Mouse (Mus musculus): ENCODE measurements around the gene Urad. TPM values are rescaled to one million over a fixed set of nuclear protein-coding genes. Genes with fewer than 3 reads are reported as not detected.

Urad gene
- polyA plus RNA-seq, 1 experiment from 2014 or later = not detected

- ATAC-seq (ENCODE audit: low FRiP score) = no peak
- Histone ChIP-seq H3K9me3 (no peaks in the 10 kb centered on the region), H3K27ac (no peak overlapping the region), H3K4me1 (no peaks in the 10 kb centered on the region), H3K36me3 (replicated peaks) (no peaks in the 10 kb centered on the region), H3K4me3 (replicated peaks) (no peak overlapping the region), H3K27me3 (peaks cover 79% of the 10 kb centered on the region), H3K9ac (no peak overlapping the region), H3K4me2 (no peak overlapping the region)
- WGBS = 43% methylated on average over 16 of the region's 16 CpGs
Observed at GRCm38 (mm10) chr5:147291764-147292505, 30.3 kb downstream of the Urad start.

DNA sequence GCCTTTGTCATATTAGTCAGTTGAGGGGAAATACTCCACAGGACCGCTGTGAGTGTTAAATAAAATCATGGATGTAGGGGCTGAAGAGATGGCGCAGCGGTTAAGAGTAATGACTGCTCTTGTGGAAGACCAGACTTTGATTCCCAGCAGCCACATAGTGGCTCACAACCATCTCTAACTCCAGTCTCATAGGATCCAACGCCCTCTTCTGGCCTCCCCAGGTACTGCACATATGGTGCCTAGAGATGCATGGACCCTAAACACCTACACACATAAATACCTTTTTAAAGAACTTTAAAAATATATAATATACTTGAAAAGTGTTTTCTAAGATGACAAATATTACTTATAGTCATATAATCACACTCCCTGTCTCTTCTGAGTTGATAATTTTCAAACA, 37.9 kb downstream of the Urad start:
- Histone ChIP-seq H3K4me1 (no peaks in the 10 kb centered on the region), H3K4me3 (replicated peaks) (no peak overlapping the region), H3K9me3 (no peaks in the 10 kb centered on the region), H3K27me3 (peaks cover 74% of the 10 kb centered on the region), H3K9ac (no peak overlapping the region), H3K27ac (no peak overlapping the region), H3K4me2 (no peak overlapping the region), H3K36me3 (replicated peaks) (no peaks in the 10 kb centered on the region)
- WGBS = 73% methylated on average over 4 of the region's 4 CpGs
- no peak for ATAC-seq (ENCODE audit: low FRiP score)

GRCm38 (mm10) chr5:147277547-147277925, 44.7 kb downstream of the Urad start:
- H3K4me2 ChIP-seq = no peak overlapping the region
- ATAC-seq (ENCODE audit: low FRiP score) = no peak
- no peak overlapping the region for H3K9ac ChIP-seq
- peaks cover 98% of the 10 kb centered on the region for H3K27me3 ChIP-seq
- no peaks in the 10 kb centered on the region for H3K36me3 ChIP-seq (replicated peaks)
- no peak overlapping the region for H3K4me3 ChIP-seq (replicated peaks)
- WGBS = under 1% methylated on average over 13 of the region's 13 CpGs
- no peaks in the 10 kb centered on the region for H3K9me3 ChIP-seq
- H3K4me1 ChIP-seq = no peaks in the 10 kb centered on the region
- H3K27ac ChIP-seq = no peak overlapping the region

GRCm38 (mm10) chr5:147276701-147277546, 45.3 kb downstream of the Urad start:
- 1% methylated on average over 18 of the region's 18 CpGs for WGBS
- H3K9ac ChIP-seq = no peak overlapping the region
- no peak overlapping the region for H3K4me3 ChIP-seq (replicated peaks)
- no peaks in the 10 kb centered on the region for H3K36me3 ChIP-seq (replicated peaks)
- peaks cover 98% of the 10 kb centered on the region for H3K27me3 ChIP-seq
- no peak overlapping the region for H3K27ac ChIP-seq
- ATAC-seq (ENCODE audit: low FRiP score) = no peak
- H3K4me2 ChIP-seq = no peak overlapping the region
- H3K9me3 ChIP-seq = no peaks in the 10 kb centered on the region
- H3K4me1 ChIP-seq = no peaks in the 10 kb centered on the region

DNA sequence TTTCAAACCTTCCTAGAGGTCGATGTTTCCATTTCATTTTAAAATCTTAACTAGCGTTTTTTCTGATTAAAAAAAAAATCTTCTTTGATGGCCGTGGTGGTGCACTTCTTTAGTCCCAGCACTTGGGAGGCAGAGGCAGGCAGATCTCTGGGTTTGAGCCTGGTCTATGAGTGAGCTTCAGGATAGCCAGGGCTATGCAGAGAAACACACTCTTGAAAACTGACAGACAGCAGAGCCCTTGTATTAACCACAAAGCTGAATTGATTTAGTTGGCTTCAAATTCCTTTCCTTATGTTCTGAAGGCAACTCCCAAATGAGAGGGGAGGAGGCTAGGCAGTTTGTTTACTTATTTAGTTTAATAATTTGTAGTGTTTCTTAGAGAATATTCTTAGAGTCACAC, 46.5 kb downstream of the Urad start:
- no peak overlapping the region for H3K9ac ChIP-seq
- H3K4me1 ChIP-seq = no peaks in the 10 kb centered on the region
- H3K4me3 ChIP-seq (replicated peaks) = no peak overlapping the region
- 13% methylated on average over 3 of the region's 3 CpGs for WGBS
- H3K4me2 ChIP-seq = no peak overlapping the region
- H3K27me3 ChIP-seq = peaks cover 98% of the 10 kb centered on the region
- ATAC-seq (ENCODE audit: low FRiP score) = no peak
- H3K27ac ChIP-seq = no peak overlapping the region
- H3K36me3 ChIP-seq (replicated peaks) = no peaks in the 10 kb centered on the region
- no peaks in the 10 kb centered on the region for H3K9me3 ChIP-seq

GRCm38 (mm10) chr5:147274174-147275141, 47.8 kb downstream of the Urad start:
- Histone ChIP-seq H3K27ac (no peak overlapping the region), H3K4me3 (replicated peaks) (no peak overlapping the region), H3K4me1 (peaks cover 5% of the 10 kb centered on the region; the same call in 1 of the 2 replicates), H3K9ac (no peak overlapping the region), H3K4me2 (no peak overlapping the region), H3K9me3 (no peaks in the 10 kb centered on the region), H3K36me3 (replicated peaks) (no peaks in the 10 kb centered on the region), H3K27me3 (peaks cover 98% of the 10 kb centered on the region)
- WGBS = 1% methylated on average over 48 of the region's 48 CpGs
- ATAC-seq (ENCODE audit: low FRiP score) = no peak

- Histone ChIP-seq H3K9ac (no peak overlapping the region), H3K27me3 (peaks cover 98% of the 10 kb centered on the region), H3K4me1 (peaks cover 5% of the 10 kb centered on the region; the same call in 1 of the 2 replicates), H3K9me3 (no peaks in the 10 kb centered on the region), H3K27ac (no peak overlapping the region), H3K36me3 (replicated peaks) (no peaks in the 10 kb centered on the region), H3K4me3 (replicated peaks) (no peak overlapping the region), H3K4me2 (no peak overlapping the region)
- 1% methylated on average over 10 of the region's 10 CpGs for WGBS
- no peak for ATAC-seq (ENCODE audit: low FRiP score)
Observed at GRCm38 (mm10) chr5:147272808-147273345, 49.4 kb downstream of the Urad start.

GRCm38 (mm10) chr5:147272046-147272807, 50.0 kb downstream of the Urad start:
- peaks cover 98% of the 10 kb centered on the region for H3K27me3 ChIP-seq

GRCm38 (mm10) chr5:147270673-147271655, 51.3 kb downstream of the Urad start:
- no peak for ATAC-seq (ENCODE audit: low FRiP score)
- under 1% methylated on average over 29 of the region's 29 CpGs for WGBS
- peaks cover 98% of the 10 kb centered on the region for H3K27me3 ChIP-seq
- peaks cover 5% of the 10 kb centered on the region; the same call in 1 of the 2 replicates for H3K4me1 ChIP-seq
- H3K27ac ChIP-seq = no peak overlapping the region
- H3K4me2 ChIP-seq = no peak overlapping the region
- no peak overlapping the region for H3K9ac ChIP-seq
- H3K9me3 ChIP-seq = no peaks in the 10 kb centered on the region
- H3K4me3 ChIP-seq (replicated peaks) = no peak overlapping the region
- no peaks in the 10 kb centered on the region for H3K36me3 ChIP-seq (replicated peaks)

More at GRCm38 (mm10) chr5:147272046-147272807, 50.0 kb downstream of the Urad start:
- H3K9me3 ChIP-seq = no peaks in the 10 kb centered on the region
- H3K27ac ChIP-seq = no peak overlapping the region
- no peak for ATAC-seq (ENCODE audit: low FRiP score)
- peaks cover 5% of the 10 kb centered on the region; the same call in 1 of the 2 replicates for H3K4me1 ChIP-seq
- H3K4me2 ChIP-seq = no peak overlapping the region
- no peak overlapping the region for H3K9ac ChIP-seq
- no peaks in the 10 kb centered on the region for H3K36me3 ChIP-seq (replicated peaks)
- 3% methylated on average over 12 of the region's 12 CpGs for WGBS
- H3K4me3 ChIP-seq (replicated peaks) = no peak overlapping the region

GRCm38 (mm10) chr5:147269926-147270672, 52.1 kb downstream of the Urad start, which contains the start of gene Pdx1:
Pdx1 (plus strand) TSS chr5:147269959.
- Histone ChIP-seq H3K27me3 (peaks cover 98% of the 10 kb centered on the region), H3K9me3 (no peaks in the 10 kb centered on the region), H3K4me3 (replicated peaks) (no peak within 1 kb of the TSS), H3K27ac (no peak within 1 kb of the TSS), H3K36me3 (replicated peaks) (no peaks in the 10 kb centered on the region), H3K9ac (no peak within 1 kb of the TSS), H3K4me1 (peaks cover 5% of the 10 kb centered on the region; the same call in 1 of the 2 replicates), H3K4me2 (no peak within 1 kb of the TSS)
- ATAC-seq (ENCODE audit: low FRiP score) = no peak; the same call in 1 of the 2 replicates
- WGBS = under 1% methylated on average over 44 of the region's 44 CpGs

All from forebrain, embryonic 12.5 days (tissue).